Mouse (Mus musculus) testis, postnatal 14 days (tissue): ENCODE results near the gene Slc25a11.

Experiments
- DNase-seq: peaks from one replicate; pipeline ENCODE4 v3.0.0; 2021; ENCODE audit warnings: low spot score

Slc25a11 gene

DNA sequence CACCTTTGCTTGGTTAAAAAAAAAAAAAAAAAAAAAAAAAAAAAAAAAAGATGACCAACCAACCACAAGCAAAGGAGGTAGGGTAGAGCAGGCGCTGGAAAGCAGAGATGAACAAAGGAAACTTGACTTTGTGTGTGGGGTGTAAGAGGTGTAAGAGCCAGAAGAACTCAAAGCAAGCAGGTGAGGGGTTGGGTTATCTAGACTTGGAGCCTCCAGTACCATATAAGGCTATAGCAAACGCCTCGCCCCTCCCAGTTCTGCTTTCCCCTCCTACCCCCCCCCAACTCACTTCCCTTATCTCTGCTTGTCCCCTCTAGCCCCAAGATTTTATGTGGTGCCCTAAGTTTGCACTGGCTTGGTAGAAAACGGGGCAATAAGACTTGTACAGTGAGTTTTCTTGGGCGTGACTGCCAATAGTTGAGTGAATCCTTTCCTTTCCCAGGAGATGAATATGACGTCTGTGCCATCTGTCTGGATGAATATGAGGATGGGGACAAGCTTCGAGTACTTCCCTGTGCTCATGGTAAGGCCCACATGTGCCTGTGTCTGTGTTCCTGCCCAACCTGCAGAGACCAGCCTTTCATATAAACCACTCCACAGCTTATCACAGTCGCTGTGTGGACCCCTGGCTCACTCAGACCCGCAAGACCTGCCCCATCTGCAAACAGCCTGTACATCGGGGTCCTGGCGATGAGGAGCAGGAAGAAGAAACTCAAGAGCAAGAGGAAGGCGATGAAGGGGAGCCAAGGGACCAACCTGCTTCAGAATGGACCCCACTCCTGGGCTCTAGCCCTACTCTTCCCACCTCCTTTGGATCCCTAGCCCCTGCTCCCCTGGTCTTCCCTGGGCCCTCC, 3.3 kb upstream of the Slc25a11 start:
- no peak for DNase-seq

DNA sequence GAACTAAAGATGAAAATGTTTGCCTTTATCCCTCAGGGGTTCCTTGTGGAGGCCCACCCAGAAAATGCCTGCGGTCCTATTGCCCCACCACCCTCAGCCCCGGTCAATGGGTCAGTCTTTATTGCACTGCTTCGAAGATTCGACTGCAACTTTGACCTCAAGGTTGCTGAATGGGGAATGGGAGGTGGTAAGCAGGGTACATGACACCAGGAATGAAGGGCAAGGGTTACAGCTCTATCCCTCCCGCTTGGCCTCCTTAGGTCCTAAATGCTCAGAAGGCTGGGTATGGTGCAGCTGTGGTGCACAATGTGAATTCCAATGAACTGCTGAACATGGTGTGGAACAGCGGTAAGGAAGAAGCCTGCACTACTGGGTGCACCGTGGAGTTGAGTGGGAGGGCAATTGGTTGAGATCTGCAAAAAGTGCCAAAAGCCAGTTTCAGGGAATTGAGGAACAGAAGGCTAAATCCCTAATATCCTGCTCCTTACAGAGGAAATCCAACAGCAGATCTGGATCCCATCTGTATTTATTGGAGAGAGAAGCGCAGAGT, 2.0 kb upstream of the Slc25a11 start:
- DNase-seq, result no peak

DNA sequence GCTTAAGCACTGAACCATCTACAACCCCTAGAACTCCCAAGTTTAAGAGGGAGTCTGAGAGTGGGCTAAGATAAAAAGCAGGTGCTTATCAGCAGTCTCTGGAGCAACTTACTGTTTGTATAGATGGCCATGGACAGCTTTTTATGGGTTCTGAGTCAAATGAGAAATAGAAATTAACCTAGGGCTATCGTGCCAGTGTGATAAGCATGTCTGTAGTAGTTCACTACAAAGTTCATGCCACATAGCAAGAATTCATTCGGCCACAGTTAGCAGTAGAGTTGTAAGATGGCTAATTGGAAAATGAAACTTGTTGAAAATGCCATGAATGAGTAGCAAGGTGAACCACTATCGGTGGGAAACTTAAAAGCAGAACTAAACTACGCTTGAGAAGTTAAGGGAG, 1.2 kb upstream of the Slc25a11 start:
- DNase-seq, result no peak

DNA sequence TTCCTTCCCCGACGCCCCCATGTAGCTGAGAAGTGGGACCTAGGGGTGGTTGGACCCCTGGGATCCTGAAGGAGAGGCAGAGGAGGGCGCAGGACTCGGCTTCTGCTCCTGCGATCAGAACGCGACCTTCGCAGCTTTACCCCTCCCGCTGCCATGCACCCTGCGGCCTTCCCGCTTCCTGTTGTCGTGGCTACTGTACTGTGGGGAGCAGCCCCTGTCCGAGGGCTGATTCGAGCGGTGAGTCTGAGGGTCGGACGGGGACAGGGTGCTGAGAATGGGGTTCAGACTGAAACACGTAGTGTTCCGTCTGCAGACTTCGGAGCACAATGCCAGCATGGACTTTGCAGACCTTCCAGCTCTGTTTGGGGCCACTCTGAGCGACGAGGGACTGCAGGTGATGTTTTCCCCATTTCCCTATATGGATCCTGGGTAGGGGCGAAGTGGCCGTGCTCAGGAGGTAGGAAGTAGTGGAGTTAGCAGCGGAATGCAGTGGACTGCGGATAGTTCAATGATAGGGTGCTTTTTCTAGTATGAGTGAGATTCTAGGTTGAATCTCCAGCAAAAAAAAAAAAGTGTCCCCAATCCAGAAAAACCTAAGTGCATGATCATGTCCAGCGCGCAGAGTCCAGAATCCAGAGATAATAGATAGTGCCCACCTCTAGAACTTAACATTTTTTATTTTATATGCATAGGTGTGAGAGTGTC, 589 bp upstream of the Slc25a11 start:
- DNase-seq, result no peak

DNA sequence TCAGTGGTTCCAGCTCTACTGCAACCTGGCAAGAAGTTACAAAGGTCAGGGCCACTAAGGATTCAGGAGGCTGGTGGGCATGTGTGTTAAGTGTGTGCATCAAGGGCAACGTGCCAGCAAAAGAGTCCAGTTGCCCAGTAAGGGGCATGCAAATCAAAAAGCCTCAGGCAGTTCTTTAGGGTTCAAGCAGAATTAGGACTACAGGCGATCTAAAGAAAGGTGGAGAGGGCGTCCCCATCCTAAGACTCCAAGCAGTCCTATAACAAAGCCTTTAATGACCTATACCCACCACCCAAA, 1.1 kb downstream of the Slc25a11 start:
- no peak for DNase-seq

DNA sequence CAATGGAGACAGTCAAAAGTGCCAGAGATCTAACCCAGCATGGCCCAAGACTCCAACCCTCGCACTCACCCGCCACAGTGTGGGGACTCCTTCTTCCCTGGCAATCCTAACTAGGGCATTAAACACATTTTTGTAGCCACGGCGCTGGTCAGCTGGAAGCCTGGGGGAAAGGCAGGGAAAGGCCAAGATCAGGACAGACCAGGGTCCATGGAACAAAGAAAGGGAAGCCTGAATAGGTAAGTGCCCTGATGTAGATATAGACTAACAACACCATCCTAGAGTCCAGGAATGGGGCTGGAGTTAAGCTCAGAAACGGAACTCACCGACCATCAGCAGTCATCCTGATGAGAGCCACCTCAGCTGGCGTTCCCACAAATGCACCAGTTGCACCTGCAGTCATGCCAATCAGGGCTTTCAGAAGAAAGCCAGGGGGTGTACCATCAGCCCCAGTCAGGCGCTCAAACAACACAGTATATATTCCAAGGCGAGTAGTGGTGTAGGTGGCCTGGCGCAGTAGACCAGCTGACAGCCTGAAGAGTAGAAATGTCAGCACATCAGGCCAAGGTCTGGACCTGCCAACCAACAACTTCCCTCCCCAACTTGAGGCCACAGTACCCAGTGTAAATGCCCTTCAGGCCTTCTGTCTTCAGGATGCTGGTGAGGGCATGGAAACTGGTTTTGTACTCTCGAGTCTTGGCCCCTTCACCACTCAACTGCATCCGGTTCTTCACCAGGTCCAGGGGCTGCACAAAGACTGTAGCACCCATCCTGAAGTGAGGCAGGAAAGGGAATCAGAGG, 1.6 kb downstream of the Slc25a11 start:
- no peak for DNase-seq

DNA sequence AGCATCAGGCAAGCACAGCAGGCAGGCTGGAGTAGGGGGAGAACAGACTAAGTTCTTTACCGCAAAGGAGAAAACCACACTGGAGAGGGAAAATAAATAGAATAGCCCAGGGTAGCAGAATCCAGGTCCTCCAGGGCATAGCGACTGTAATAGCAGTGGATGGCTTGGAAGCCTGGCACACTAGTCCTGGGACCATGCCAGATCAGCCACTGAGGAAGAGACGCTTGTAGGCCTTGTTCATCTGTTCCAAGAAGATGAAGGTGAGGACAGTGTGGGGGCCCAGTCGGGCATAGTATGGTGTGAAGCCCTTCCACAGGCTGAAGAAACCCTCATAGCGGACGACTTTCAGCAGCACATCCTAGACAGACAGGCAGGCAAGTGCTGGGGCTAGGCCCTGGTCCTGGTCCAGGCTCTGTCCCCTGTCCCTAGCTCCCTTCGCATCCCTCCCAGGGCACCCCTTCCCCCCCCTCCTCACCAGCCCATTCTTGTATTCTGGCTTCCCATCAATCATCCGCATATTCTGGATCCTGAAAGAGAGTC, 2.6 kb downstream of the Slc25a11 start:
- DNase-seq, result no peak

DNA sequence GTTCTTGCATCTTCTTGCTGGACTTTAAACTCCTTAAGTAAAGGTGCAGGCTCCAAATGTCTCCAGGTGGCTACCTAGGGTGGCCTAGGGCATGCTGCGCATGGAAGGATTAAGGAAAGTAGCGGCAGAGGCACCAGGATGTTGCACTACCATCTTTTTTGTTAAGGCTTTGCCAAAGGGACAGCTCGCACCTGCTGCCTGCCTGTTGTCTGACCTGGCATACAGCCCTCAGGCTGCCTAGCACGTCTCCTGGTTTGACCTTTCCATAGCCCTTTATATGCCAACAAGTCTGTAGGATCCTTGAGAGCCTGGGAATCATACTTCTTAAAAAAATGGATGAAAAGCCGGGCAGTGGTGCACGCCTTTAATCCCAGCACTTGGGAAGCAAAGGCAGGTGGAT, 4.2 kb downstream of the Slc25a11 start:
- no peak for DNase-seq

DNA sequence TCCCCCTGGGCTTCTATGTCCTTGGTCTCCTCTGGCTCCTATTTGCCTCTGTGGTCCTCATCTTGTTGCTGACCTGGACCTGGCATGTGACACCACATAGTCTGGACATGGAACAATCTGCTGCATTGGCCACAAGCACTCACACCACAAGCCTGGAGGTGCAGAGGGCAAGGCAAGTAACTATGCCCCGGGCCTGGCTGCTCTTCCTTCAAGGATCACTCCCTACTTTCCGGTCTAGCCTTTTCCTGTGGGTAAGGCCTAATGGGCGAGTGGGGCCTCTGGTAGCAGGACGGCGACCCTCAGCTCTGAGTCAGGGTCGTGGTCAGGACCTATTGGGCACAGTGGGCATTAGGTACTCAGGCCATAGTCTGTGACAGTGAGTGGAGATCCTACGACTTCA, 6.0 kb downstream of the Slc25a11 start:
- no peak for DNase-seq

DNA sequence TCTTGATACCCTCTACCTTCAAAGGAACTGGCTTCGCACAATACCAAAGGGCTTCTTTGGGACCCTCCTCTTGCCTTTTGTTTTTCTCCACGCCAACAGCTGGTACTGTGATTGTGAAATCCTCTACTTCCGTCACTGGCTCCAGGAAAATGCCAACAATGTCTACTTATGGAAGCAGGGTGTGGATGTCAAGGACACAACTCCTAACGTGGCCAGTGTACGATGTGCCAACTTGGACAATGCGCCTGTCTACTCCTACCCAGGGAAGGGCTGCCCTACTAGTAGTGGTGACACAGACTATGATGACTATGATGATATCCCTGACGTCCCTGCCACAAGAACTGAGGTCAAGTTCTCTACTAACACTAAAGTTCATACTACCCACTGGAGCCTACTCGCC, 7.3 kb downstream of the Slc25a11 start:
- DNase-seq, result no peak

DNA sequence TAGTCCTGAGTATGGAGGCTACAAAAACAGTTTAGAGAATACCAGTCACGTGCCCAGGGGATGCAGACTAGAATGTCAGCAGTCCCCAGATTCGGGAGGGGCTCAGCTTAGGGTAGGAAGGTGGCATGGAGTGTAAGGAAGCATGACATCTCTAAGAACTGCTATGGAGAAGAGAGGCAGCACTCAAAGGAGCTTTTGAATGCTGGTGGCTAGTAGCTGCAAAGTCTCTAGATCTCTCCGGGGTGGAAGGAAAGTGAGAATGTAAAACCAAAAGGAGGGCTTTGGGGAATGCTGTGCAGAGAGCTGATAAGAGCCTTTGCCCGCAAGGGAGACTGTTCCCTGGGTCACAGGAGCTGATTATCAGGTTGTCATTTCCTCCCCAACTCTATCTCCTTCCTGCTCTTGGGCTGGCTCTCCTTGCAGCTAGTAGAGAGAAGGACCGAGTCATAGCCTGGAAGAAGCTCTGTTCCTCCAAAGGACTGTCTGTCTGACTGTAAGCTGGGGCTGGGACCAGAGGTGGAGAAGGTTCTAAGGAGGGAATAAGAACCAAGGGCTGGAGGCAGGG, 8.5 kb downstream of the Slc25a11 start, which contains the start of gene Gp1ba:
TSS of gene Gp1ba (plus strand) at position 409 of the 565 bp plus-strand sequence.
- DNase-seq, result no peak

DNA sequence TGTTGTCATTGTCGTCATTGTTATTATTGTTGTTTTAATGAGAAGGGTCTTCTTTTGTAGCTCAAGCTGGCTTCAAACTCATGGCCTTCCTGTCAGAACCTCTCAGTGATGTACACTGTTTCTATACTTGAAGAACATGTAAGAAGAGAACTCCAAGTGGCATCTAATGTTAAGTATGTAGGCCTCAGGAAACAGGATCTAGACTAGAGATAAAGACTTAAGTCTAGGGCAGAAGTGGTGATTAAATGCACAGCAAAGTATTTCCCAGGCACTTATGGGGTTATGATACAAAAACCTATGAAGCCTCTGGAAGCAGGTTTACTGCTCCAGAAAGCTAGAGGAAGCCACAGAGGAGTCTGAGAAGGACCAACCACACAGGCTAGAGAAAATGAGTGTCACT, 9.0 kb downstream of the Slc25a11 start:
- no peak for DNase-seq

DNA sequence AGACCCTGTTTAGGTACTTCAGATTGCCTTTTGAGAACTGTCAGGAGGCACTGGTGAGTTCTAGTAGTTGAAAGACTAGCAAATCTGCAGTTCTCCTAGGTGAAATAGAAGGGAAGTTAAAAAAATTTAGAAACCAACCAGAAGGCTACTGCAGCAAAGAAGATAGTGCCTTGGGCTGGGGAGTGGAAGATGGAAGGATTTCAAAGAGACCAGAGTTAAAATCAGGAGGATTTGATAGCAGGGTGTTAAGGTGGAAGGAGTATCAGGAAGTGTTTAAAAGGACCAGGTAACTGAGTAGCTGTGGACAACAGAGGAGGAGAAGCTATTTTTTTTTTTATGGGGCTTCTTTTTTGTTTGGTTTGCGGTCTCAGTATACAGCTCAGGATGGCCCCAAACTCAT, 9.5 kb downstream of the Slc25a11 start:
- no peak for DNase-seq

DNA sequence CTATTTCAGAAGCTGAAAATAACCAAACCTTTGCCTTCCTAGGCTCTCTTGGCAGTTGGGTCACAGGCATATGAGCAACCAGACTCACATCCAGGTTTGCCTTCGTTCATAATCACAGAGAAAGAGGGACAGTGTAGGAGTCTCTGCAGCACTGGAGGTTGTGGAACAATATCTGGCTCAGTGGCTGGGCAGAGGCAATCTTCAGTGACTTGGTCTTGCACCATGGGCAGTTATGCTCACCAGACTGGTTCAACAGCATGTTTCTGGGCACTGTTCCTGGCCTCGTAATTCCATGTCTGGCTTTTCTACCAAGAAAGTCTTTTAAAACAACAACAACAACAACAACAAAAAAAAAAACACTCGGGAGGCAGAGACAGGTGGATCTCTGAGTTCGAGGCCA, 11.7 kb downstream of the Slc25a11 start:
- no peak for DNase-seq

DNA sequence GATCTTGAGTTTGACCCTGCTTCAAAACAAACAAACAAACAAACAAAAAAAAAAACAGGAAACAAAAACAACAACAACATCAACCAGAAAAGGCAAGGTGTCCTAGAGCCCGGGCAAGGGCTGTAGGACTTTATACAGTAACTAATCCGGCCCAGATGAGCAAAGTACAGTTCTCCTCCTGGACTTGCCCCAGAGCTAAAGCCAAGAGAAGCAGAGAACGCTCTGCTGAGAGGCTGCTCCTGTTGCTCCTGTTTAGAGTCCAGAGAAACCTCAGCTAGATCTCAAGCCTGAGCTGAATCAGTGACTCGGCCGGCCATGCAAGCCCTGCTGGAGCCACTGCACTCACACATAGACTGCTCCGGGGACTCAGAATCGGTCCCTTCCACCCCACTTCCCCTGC, 17.1 kb downstream of the Slc25a11 start:
- DNase-seq, result no peak

DNA sequence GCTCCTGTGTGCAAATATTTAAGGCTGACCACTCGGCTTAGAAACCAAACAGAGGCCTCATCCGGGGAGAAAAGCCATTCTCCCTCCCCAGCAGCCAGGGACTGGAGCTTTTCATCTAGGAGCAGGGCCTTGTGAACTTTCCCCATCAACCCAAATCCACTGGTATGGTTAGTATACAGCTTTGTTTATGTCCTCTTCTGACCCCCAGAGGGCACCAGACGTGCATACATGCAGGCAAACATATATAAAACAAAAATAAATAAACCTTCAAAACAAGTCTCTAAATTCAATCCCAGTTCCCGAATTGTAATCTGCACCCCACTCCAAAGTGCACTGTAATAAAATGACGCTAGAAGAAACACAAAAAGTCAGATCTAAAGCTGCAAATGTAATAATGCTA, 17.7 kb downstream of the Slc25a11 start:
- no peak for DNase-seq

DNA sequence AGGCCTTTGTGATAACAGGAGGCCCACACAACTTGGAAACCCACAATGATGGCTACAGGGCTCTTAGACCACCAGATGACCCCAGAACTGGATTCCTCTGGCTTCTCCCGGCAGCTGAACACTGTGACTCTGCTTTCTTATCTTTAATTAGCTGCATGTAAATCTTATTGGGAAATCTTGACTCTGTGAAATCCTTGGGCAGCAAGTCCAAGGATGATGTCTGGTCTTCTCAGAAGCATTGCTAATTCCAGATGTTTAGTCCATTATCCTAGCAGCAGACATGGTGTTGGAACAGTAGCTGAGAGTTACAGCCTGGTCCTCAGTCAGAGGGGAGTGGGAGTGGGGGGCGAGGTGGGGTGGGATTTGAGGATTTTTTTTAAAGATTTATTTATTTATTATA, 18.8 kb downstream of the Slc25a11 start:
- no peak for DNase-seq

DNA sequence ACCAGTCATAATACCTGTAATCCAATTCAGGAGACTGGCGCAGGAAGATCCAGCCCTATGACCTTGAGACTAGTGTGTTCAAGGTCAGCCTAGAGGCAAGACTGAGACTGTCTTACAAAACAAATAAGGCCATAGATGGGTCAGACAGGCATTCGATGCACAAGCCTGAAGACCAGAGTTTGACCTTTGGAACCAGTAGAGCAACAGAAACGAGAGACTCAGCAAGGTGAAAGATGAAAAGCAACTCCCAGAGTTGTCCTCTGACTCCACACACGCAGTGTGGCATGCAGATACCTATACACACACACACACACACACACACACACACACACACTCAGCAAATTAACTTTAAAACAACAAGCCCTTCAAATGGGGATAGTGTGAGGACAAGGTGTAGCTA, 20.4 kb downstream of the Slc25a11 start:
- DNase-seq, result no peak

DNA sequence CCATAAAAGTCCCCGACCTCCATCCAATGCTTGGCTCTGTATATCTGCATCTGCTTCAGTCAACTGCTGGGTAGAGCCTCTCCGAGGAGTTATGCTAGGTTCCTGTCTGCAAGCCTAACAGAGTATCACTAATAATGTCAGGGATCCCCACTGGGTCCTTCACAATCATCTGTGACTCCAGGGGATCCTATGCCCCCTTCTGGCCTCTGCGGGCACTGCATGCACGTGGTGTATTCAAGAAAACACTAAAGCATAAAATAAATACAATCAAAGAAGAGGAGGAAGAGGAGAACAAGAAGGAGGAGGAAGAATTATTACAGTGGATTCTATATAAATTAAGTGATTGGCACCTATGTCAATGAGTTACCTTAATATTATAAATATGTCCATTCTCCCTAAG, 21.8 kb downstream of the Slc25a11 start:
- DNase-seq, result no peak

DNA sequence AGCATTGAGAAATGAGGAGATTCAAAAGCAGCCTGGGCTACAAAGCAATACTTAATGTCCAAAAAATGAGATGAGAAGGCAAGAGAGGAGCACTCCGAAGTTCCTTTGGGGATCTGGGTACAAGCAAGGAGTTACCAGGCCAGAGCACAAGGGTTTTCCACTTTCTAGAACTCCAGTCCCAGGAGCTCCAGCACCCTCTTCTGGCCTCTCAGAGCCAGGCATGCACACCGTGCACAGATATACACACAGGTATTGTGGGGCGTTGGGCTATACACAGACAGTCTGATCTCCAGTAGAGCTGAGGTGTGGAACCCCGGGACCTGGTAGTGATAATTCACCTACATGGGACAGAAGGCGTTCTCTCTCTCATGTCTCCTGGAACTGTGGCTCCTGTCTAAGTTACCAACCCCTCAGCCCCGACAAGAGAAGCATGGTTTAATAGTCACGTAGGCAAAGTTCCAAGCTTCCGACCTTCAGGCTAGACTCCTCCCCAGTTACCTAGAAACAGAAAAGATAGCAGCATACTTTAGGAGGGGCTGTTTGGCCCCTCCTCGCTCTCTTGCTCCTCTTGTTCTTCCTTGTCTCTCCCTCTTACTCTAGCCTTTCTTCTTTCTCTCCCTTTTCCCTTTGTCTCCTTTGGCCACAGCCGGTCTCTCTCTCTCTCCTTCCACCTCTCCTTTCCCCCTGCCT, 24.1 kb downstream of the Slc25a11 start:
- no peak for DNase-seq
